Mouse (Mus musculus) embryonic facial prominence, embryonic 14.5 days (tissue): ENCODE results near the gene Tns3. TPM values are rescaled to one million over a fixed set of nuclear protein-coding genes. Genes with fewer than 3 reads are reported as not detected.

Experiments
- ATAC-seq: fragments of 200-750 bp; cut with Nextera tagmentation; 2 replicates; pipeline ENCODE4 v1.8.0; 2017; ENCODE audit warnings: low read depth, moderate number of reproducible peaks, moderate TSS enrichment
- DNase-seq: peaks from one replicate; pipeline ENCODE4 v3.0.0-alpha.2; 2015; ENCODE audit warnings: low spot score
- H3K27ac ChIP-seq: fragments of 300-500 bp; sonication (generic); replicated peaks from 2 replicates; pipeline ENCODE4 v1.5.1; 2014; ENCODE audit warnings: low read depth, mild to moderate bottlenecking, low read length, moderate library complexity
- H3K27me3 ChIP-seq: fragments of 300-500 bp; sonication (generic); replicated peaks from 2 replicates; pipeline ENCODE4 v1.6.1; 2014; ENCODE audit warnings: low read length; ENCODE audit not compliant: control insufficient read depth, insufficient read depth
- H3K36me3 ChIP-seq: fragments of 300-500 bp; sonication (generic); 2 replicates; pipeline ENCODE4 v1.6.1; 2014; ENCODE audit warnings: low read length, mixed read lengths; ENCODE audit not compliant: control insufficient read depth, insufficient read depth
- H3K4me1 ChIP-seq: fragments of 300-500 bp; sonication (generic); 2 replicates; pipeline ENCODE4 v1.6.1; 2014; ENCODE audit warnings: antibody characterized with exemption, low read length; ENCODE audit not compliant: control insufficient read depth, insufficient read depth
- H3K4me2 ChIP-seq: fragments of 300-500 bp; sonication (generic); 2 replicates; pipeline ENCODE4 v1.6.1; 2014; ENCODE audit warnings: low read depth, mild to moderate bottlenecking, low read length, moderate library complexity, mixed read lengths
- H3K4me3 ChIP-seq: fragments of 300-500 bp; sonication (generic); 2 replicates; pipeline ENCODE4 v1.5.1; 2014; ENCODE audit warnings: low read depth, mild to moderate bottlenecking, low read length
- H3K9ac ChIP-seq: fragments of 300-500 bp; sonication (generic); 2 replicates; pipeline ENCODE4 v1.6.1; 2014; ENCODE audit warnings: low read depth, mild to moderate bottlenecking, low read length, moderate library complexity, mixed read lengths
- H3K9me3 ChIP-seq: fragments of 300-500 bp; sonication (generic); 2 replicates; pipeline ENCODE4 v1.6.1; 2016; ENCODE audit warnings: low read length; ENCODE audit not compliant: control insufficient read depth
- WGBS: fragments of 180-500 bp; shearing (Covaris S2); extraction: QIAGEN DNeasy Blood & Tissue Kit; methylation state at CpG from one replicate; pipeline ENCODE4 v1.1.7; 2014; 5-methylcytosine and 5-hydroxymethylcytosine counted together
- polyA plus RNA-seq: library from polyadenylated mRNA; unstranded; fragments of >200 nt; fragmentation: Nextera tagmentation; extraction: Ambion mirVana; gene quantifications from 2 replicates; pipeline ENCODE4 v1.2.1, GENCODE M21; 2014

Tns3 gene
- polyA plus RNA-seq, 1 experiment from 2014 or later = 19.3 TPM

DNA sequence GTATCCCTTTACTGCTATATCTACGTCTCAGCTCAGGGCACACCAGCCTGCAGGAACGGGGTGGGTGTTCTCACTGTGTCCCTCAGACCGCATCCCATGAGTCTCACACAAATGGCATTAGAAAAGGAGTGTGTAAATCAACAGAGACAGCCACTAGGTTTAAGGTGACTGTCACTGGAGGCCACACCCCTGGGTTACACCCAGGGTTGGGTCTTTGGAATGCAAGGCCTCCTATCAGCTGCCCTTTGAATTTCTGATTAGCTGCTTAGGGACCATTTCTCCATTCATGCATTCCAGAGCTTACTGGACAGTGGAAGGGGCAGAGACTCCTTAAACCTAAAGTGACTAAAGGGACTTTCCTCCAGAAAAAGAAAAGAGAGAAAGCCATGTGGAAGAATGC, 28.6 kb downstream of the Tns3 start:
- H3K4me1 ChIP-seq = peaks cover 18% of the 10 kb centered on the region
- no peak overlapping the region for H3K27ac ChIP-seq
- no peak overlapping the region for H3K9ac ChIP-seq
- no peak overlapping the region for H3K4me2 ChIP-seq
- ATAC-seq (no peak), DNase-seq (no peak)
- no peak overlapping the region for H3K4me3 ChIP-seq
- no peaks in the 10 kb centered on the region for H3K36me3 ChIP-seq
- no peaks in the 10 kb centered on the region for H3K9me3 ChIP-seq
- H3K27me3 ChIP-seq = no peaks in the 10 kb centered on the region
- 88% methylated on average over 3 of the region's 3 CpGs for WGBS

DNA sequence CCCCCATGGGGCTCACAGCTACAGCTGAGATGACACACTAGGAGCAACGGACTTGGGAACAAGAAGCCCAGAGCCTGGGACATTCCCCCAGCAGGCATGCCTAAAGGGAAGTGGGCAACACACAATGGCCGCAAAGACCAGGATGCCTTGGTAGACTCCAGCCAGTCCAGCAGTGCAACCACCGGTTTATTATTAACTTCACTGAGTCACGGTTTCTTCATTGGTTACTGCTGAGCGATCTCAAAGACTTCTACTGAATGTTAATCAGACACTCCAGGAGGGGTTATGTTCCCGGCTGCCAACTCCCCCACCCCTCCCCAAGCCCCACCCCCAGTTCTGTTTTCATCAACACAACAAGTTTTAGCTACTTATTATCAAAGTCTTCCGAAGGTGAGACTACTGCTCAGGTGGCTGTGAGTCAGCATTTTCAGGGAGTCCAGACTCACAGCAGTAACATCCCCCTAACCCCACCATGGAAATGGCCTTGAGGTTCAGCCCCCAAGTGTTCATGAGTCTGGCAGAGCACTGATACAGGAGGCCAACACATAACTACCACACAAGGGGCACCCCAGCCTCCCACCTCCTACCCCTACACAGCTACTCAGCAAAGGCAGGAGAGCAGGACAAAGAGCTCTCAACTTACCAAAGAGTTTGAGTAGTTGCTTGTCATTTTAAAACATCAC, 29.5 kb downstream of the Tns3 start:
- ATAC-seq = no peak
- no peaks in the 10 kb centered on the region for H3K9me3 ChIP-seq
- H3K9ac ChIP-seq = no peak overlapping the region
- WGBS = 74% methylated on average over 7 of the region's 7 CpGs
- H3K27ac ChIP-seq = no peak overlapping the region
- H3K4me2 ChIP-seq = no peak overlapping the region
- H3K36me3 ChIP-seq = no peaks in the 10 kb centered on the region
- no peaks in the 10 kb centered on the region for H3K27me3 ChIP-seq
- no peak overlapping the region for H3K4me3 ChIP-seq
- DNase-seq = no peak
- H3K4me1 ChIP-seq = peaks cover 11% of the 10 kb centered on the region; the same call in 1 of the 2 replicates

DNA sequence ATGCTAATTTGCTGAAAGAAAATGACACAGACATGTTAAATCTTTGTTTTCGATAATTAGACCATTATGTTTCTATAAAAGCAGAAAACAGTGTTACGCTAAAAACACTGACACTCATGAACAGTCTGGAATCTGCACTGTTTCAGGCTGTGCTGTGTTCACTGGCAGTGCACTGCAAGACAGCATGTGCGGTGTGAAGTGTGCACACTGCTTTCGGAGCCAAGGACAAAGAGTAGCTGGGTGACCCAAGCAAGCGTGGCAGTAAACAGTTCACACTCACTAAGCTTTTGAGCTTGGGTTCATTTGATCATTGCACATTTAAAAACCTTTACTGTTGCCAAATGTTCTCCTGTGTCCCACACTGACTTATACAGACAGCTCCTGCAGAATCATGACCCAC, 32.2 kb downstream of the Tns3 start:
- Histone ChIP-seq H3K27me3 (no peaks in the 10 kb centered on the region), H3K9me3 (no peaks in the 10 kb centered on the region), H3K36me3 (no peaks in the 10 kb centered on the region), H3K4me1 (peaks cover 15% of the 10 kb centered on the region), H3K4me3 (no peak overlapping the region), H3K4me2 (no peak overlapping the region), H3K27ac (no peak overlapping the region; the same call in 1 of the 2 replicates), H3K9ac (no peak overlapping the region)
- no peak for ATAC-seq
- WGBS = 78% methylated on average over 5 of the region's 5 CpGs
- DNase-seq = no peak

DNA sequence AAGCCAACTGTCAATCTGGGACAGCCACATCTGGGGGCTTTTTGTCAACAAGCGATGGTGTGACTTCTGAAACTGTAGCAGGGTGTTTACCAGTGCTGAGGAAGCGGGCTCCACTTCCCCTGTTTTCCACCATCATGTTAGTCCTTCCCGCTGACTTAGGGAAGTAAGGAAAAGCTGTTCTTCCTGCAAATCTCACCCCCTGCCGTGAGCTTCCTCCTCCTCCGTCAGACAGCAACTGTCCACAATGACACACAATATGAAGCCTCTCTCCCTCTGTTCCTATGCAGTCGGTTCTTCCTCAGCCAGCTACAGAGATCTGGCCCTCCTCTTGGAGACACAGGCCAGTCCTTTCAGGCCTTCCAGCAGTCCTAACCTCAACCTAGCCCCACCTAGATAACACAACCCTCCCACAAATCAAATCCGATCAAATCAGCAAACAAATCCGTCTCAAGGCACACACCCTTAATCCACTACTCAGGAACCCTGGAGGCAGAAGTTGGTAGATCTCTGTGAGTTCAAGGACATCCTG, 34.4 kb downstream of the Tns3 start:
- Histone ChIP-seq H3K4me2 (no peak overlapping the region), H3K27me3 (no peaks in the 10 kb centered on the region), H3K9me3 (no peaks in the 10 kb centered on the region), H3K9ac (no peak overlapping the region), H3K4me1 (peaks cover 26% of the 10 kb centered on the region), H3K27ac (no peak overlapping the region), H3K36me3 (no peaks in the 10 kb centered on the region), H3K4me3 (no peak overlapping the region)
- WGBS = 84% methylated on average over 8 of the region's 8 CpGs
- ATAC-seq (no peak), DNase-seq (no peak)

DNA sequence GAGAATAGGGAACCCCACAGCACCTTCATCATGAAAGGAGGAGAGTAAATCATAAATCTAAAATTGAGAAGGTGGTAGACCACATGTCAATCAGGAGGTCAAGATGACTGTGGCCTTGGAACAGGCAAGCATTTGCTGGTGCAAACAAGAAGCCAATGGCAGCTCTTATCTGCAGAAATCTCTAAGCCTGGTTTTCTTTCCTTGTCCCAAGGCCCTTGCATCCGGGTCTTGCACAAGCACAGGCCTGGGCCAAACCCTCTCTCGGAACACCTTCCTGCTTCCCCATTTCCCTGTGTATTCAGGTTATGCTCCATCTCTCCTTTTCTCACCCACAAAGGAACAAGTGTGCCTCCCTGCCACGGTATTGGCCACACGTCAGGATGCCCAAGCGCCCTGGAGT, 35.0 kb downstream of the Tns3 start:
- H3K27ac ChIP-seq = no peak overlapping the region
- no peak for DNase-seq

DNA sequence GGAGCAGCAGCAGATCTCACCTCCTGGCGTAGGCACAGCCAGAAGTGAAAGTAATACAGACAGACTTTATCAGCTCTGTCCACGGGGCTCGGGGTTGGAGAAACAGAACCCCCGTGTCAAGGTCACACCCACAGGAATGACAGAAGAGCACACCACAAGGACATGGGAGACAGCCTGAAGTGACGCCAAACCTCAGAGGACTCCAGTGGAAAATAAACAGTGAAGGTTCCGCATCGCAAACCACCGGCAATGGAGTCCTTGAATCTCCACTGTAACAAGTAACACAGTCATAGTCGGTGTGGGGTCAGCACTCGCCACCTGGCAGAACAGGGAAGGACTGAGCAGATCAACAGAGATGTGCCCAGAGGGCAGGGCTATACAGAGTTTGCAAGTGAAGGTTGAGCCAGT, 35.5 kb downstream of the Tns3 start:
- 63% methylated on average over 10 of the region's 10 CpGs for WGBS
- ATAC-seq = no peak

More for the DNA sequence above, 35.0 kb downstream of the Tns3 start:
- peaks cover 25% of the 10 kb centered on the region for H3K4me1 ChIP-seq
- H3K27me3 ChIP-seq = no peaks in the 10 kb centered on the region
- H3K4me2 ChIP-seq = no peak overlapping the region
- ATAC-seq = no peak
- 90% methylated on average over 5 of the region's 5 CpGs for WGBS
- H3K9me3 ChIP-seq = no peaks in the 10 kb centered on the region
- no peak overlapping the region for H3K4me3 ChIP-seq
- no peaks in the 10 kb centered on the region for H3K36me3 ChIP-seq
- H3K9ac ChIP-seq = no peak overlapping the region

DNA sequence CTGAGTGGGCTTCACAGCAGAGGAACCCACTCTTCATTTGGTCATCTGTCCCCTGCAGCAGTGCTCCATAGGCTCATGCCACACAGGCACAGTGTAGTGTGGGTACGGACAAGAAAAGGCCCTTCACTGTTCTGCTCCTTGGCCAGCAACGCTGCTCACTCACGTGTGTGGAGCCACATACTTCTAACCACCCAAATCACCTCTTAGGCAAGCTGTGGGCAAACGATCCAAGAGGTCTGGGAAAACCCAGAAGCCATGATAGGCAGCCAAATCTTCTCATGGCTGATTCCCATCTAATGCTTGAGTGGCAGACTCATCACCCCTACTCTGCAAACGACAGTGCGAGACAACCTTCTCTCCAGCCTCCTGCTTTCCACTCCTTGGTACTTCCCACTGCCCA, 37.2 kb downstream of the Tns3 start:
- Histone ChIP-seq H3K9me3 (no peaks in the 10 kb centered on the region), H3K4me2 (no peak overlapping the region), H3K4me1 (peaks cover 29% of the 10 kb centered on the region), H3K36me3 (no peaks in the 10 kb centered on the region), H3K9ac (no peak overlapping the region), H3K27ac (no peak overlapping the region), H3K27me3 (no peaks in the 10 kb centered on the region), H3K4me3 (no peak overlapping the region)
- no peak for ATAC-seq
- 89% methylated on average over 6 of the region's 6 CpGs for WGBS
- DNase-seq = no peak

More for the DNA sequence above, 35.5 kb downstream of the Tns3 start:
- Histone ChIP-seq H3K27me3 (no peaks in the 10 kb centered on the region), H3K4me2 (no peak overlapping the region), H3K4me3 (no peak overlapping the region), H3K27ac (no peak overlapping the region), H3K4me1 (peaks cover 22% of the 10 kb centered on the region), H3K9me3 (no peaks in the 10 kb centered on the region), H3K36me3 (no peaks in the 10 kb centered on the region), H3K9ac (no peak overlapping the region)
- DNase-seq = no peak

DNA sequence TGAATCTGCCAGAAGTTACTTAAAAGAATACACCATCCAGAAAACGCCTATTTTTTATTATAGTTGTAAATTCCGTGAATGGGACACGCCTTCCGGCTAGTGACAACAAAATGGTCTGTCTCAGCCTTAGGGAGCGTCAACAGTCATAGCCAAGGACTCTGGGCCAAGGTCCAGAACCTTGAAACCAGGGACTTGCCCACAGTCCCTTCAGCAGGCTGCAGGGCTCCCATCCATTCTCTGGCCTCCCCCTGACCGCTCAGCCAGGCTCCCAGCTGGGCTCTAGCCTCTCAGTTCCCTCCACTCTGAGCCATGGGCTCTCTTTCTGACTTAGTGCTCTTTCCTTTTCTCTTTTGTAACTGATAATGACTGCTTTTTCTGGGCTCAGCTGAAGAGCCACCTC, 37.6 kb downstream of the Tns3 start:
- Histone ChIP-seq H3K4me3 (no peak overlapping the region), H3K36me3 (no peaks in the 10 kb centered on the region), H3K9me3 (no peaks in the 10 kb centered on the region), H3K4me2 (no peak overlapping the region), H3K4me1 (peaks cover 34% of the 10 kb centered on the region), H3K9ac (no peak overlapping the region), H3K27ac (no peak overlapping the region), H3K27me3 (no peaks in the 10 kb centered on the region)
- 93% methylated on average over 6 of the region's 6 CpGs for WGBS
- DNase-seq (no peak), ATAC-seq (no peak)
